ENCODE assay signal across 29 mouse cellular contexts in genomic region chr9:42885123-42885522, GRCm38 (mm10). TPM values are rescaled to one million over a fixed set of nuclear protein-coding genes. Genes with fewer than 3 reads are reported as not detected.
DNase-seq lines count a peak whose midpoint lies in the region; ATAC-seq and TF ChIP-seq lines count a peak whose summit lies in the region.
"Had no signal": no experiment of that assay in that cellular context is flagged by ENCODE, and none has a peak within 500 bp of the region (broad histone marks: within the 10 kb centered on the region; RNA-seq: fewer than 3 reads in every experiment).

No protein-coding gene starts in this region.

- H3K27me3 ChIP-seq in kidney, embryonic 16.5 days (ENCODE audit: insufficient read depth, low read length): no peaks in the 10 kb centered on the region
- no peaks in the 10 kb centered on the region for H3K27me3 ChIP-seq in kidney, embryonic 14.5 days (ENCODE audit: control insufficient read depth, insufficient read depth, low read length)
- H3K27me3 ChIP-seq in stomach, embryonic 15.5 days (replicated peaks): no peaks in the 10 kb centered on the region
- H3K27me3 ChIP-seq in stomach, postnatal 0 days (ENCODE audit: control insufficient read depth, insufficient read depth, low read length): no peaks in the 10 kb centered on the region
- H3K27me3 ChIP-seq in intestine, postnatal 0 days (replicated peaks; ENCODE audit: control insufficient read depth, insufficient read depth, low read length): no peaks in the 10 kb centered on the region
- H3K27me3 ChIP-seq in midbrain, embryonic 11.5 days (ENCODE audit: control insufficient read depth, insufficient read depth, low read length): no peaks in the 10 kb centered on the region
- H3K27me3 ChIP-seq: forebrain, embryonic 15.5 days; hindbrain, embryonic 15.5 days had no signal

- H3K36me3 ChIP-seq in kidney, embryonic 16.5 days (ENCODE audit: insufficient read depth, low read length): no peaks in the 10 kb centered on the region
- H3K36me3 ChIP-seq in kidney, embryonic 14.5 days (ENCODE audit: control insufficient read depth, insufficient read depth, low read length): no peaks in the 10 kb centered on the region
- no peaks in the 10 kb centered on the region for H3K36me3 ChIP-seq in stomach, embryonic 15.5 days
- no peaks in the 10 kb centered on the region for H3K36me3 ChIP-seq in stomach, postnatal 0 days (ENCODE audit: control insufficient read depth, insufficient read depth, low read length)
- H3K36me3 ChIP-seq in intestine, postnatal 0 days (ENCODE audit: control insufficient read depth, insufficient read depth): no peaks in the 10 kb centered on the region
- H3K36me3 ChIP-seq in midbrain, embryonic 11.5 days (ENCODE audit: control insufficient read depth, insufficient read depth, low read length): no peaks in the 10 kb centered on the region
- H3K36me3 ChIP-seq: embryonic facial prominence, embryonic 10.5 days; embryonic facial prominence, embryonic 13.5 days; forebrain, embryonic 12.5 days; forebrain, embryonic 15.5 days; G1E; heart, embryonic 10.5 days; heart, embryonic 13.5 days; hindbrain, embryonic 12.5 days; hindbrain, embryonic 15.5 days had no signal

- peak; percentile 29; the same call in 1 of the 2 replicates for ATAC-seq in kidney, embryonic 16.5 days (ENCODE audit: low FRiP score, low TSS enrichment)
- ATAC-seq in kidney, embryonic 14.5 days (ENCODE audit: low FRiP score, low TSS enrichment): no peak
- no peak for ATAC-seq in stomach, embryonic 15.5 days (ENCODE audit: insufficient read depth, low FRiP score, low read depth)
- no peak for ATAC-seq in stomach, postnatal 0 days (ENCODE audit: low FRiP score, low TSS enrichment)
- ATAC-seq in intestine, postnatal 0 days: no peak
- no peak for ATAC-seq in midbrain, embryonic 11.5 days (ENCODE audit: low FRiP score)
- ATAC-seq: activated CD4-positive, CD25-positive, alpha-beta regulatory T cell, adult 4 months; forebrain, embryonic 15.5 days had no signal

- no peak for TF ChIP-seq CTCF in stomach, postnatal 0 days (IDR thresholded peaks at IDR 0.05; ENCODE audit: low read depth)
- no peak for TF ChIP-seq CTCF in intestine, postnatal 0 days (IDR thresholded peaks at IDR 0.05; ENCODE audit: low read depth)

- H3K4me3 ChIP-seq in kidney, embryonic 16.5 days (ENCODE audit: low read length): no peak overlapping the region
- no peak overlapping the region for H3K4me3 ChIP-seq in kidney, embryonic 14.5 days (ENCODE audit: low read length)
- H3K4me3 ChIP-seq in stomach, embryonic 15.5 days (replicated peaks): no peak overlapping the region
- H3K4me3 ChIP-seq in stomach, postnatal 0 days (ENCODE audit: low read depth, low read length): no peak overlapping the region
- H3K4me3 ChIP-seq in intestine, postnatal 0 days (ENCODE audit: low read depth, low read length): peak overlapping the region; percentile 9; the same call in 1 of the 2 replicates
- H3K4me3 ChIP-seq in midbrain, embryonic 11.5 days (ENCODE audit: low read depth, low read length): no peak overlapping the region
- H3K4me3 ChIP-seq: embryonic facial prominence, embryonic 10.5 days; embryonic facial prominence, embryonic 13.5 days; erythroblast, embryonic 14.5 days; forebrain, embryonic 12.5 days; forebrain, embryonic 15.5 days; heart, adult 2 months; heart, embryonic 10.5 days; heart, embryonic 13.5 days; hindbrain, embryonic 12.5 days; hindbrain, embryonic 15.5 days had no signal

- peaks cover 37% of the 10 kb centered on the region for H3K4me1 ChIP-seq in kidney, embryonic 16.5 days (ENCODE audit: insufficient read depth, low read length)
- H3K4me1 ChIP-seq in kidney, embryonic 14.5 days (ENCODE audit: control insufficient read depth, insufficient read depth, low read length): peaks cover 42% of the 10 kb centered on the region
- H3K4me1 ChIP-seq in stomach, embryonic 15.5 days: peaks cover 17% of the 10 kb centered on the region; the same call in 1 of the 2 replicates
- no peaks in the 10 kb centered on the region for H3K4me1 ChIP-seq in stomach, postnatal 0 days (replicated peaks; ENCODE audit: control insufficient read depth, insufficient read depth)
- 0 out of 2 replicates have a peak, but pooled peaks cover 3% of the 10 kb centered on the region for H3K4me1 ChIP-seq in intestine, postnatal 0 days (replicated peaks; ENCODE audit: control insufficient read depth, insufficient read depth, low read length)
- H3K4me1 ChIP-seq in midbrain, embryonic 11.5 days (ENCODE audit: control insufficient read depth, insufficient read depth, low read length): 0 out of 2 replicates have a peak, but pooled peaks cover 2% of the 10 kb centered on the region

- 54% methylated on average over 11 of the region's 11 CpGs for WGBS in kidney, embryonic 16.5 days
- 45% methylated on average over 11 of the region's 11 CpGs for WGBS in kidney, embryonic 14.5 days
- 57% methylated on average over 11 of the region's 11 CpGs for WGBS in stomach, embryonic 15.5 days
- 48% methylated on average over 11 of the region's 11 CpGs for WGBS in stomach, postnatal 0 days
- WGBS in intestine, postnatal 0 days: 43% methylated on average over 11 of the region's 11 CpGs
- WGBS in midbrain, embryonic 11.5 days: 65% methylated on average over 11 of the region's 11 CpGs

- H3K27ac ChIP-seq in kidney, embryonic 16.5 days (ENCODE audit: low read length): no peak overlapping the region
- no peak overlapping the region for H3K27ac ChIP-seq in kidney, embryonic 14.5 days (ENCODE audit: low read depth, low read length)
- H3K27ac ChIP-seq in stomach, embryonic 15.5 days: no peak overlapping the region
- H3K27ac ChIP-seq in stomach, postnatal 0 days (replicated peaks): no peak overlapping the region
- H3K27ac ChIP-seq in intestine, postnatal 0 days (ENCODE audit: low read depth, low read length): no peak overlapping the region
- no peak overlapping the region for H3K27ac ChIP-seq in midbrain, embryonic 11.5 days (ENCODE audit: low read depth, low read length)
- H3K27ac ChIP-seq: embryonic facial prominence, embryonic 10.5 days; embryonic facial prominence, embryonic 13.5 days; forebrain, embryonic 12.5 days; forebrain, embryonic 15.5 days; heart, adult 2 months; heart, embryonic 10.5 days; heart, embryonic 13.5 days; hindbrain, embryonic 12.5 days; hindbrain, embryonic 15.5 days had no signal

- H3K9me3 ChIP-seq in kidney, embryonic 16.5 days (ENCODE audit: low read length): no peaks in the 10 kb centered on the region
- H3K9me3 ChIP-seq in kidney, embryonic 14.5 days (ENCODE audit: control insufficient read depth, low read length): no peaks in the 10 kb centered on the region
- H3K9me3 ChIP-seq in stomach, embryonic 15.5 days: no peaks in the 10 kb centered on the region
- no peaks in the 10 kb centered on the region for H3K9me3 ChIP-seq in stomach, postnatal 0 days (ENCODE audit: control insufficient read depth, low read length)
- H3K9me3 ChIP-seq in intestine, postnatal 0 days (ENCODE audit: control insufficient read depth): no peaks in the 10 kb centered on the region
- H3K9me3 ChIP-seq in midbrain, embryonic 11.5 days (ENCODE audit: control insufficient read depth, low read length): no peaks in the 10 kb centered on the region
- H3K9me3 ChIP-seq: embryonic facial prominence, embryonic 10.5 days; embryonic facial prominence, embryonic 13.5 days; forebrain, embryonic 12.5 days; forebrain, embryonic 15.5 days; heart, embryonic 10.5 days; heart, embryonic 13.5 days; hindbrain, embryonic 12.5 days; hindbrain, embryonic 15.5 days had no signal

- H3K9ac ChIP-seq in kidney, embryonic 16.5 days (replicated peaks; ENCODE audit: low read length): no peak overlapping the region
- no peak overlapping the region for H3K9ac ChIP-seq in kidney, embryonic 14.5 days (ENCODE audit: low read depth, low read length)
- H3K9ac ChIP-seq in stomach, embryonic 15.5 days: no peak overlapping the region
- H3K9ac ChIP-seq in stomach, postnatal 0 days (ENCODE audit: low read length): no peak overlapping the region
- 0 out of 2 replicates have a peak overlapping the region, but pooled peaks have one; percentile 22 for H3K9ac ChIP-seq in intestine, postnatal 0 days (ENCODE audit: low read depth, low read length)
- H3K9ac ChIP-seq in midbrain, embryonic 11.5 days (ENCODE audit: low read length): no peak overlapping the region
- H3K9ac ChIP-seq: embryonic facial prominence, embryonic 13.5 days; forebrain, embryonic 12.5 days; forebrain, embryonic 15.5 days; heart, embryonic 13.5 days; hindbrain, embryonic 12.5 days; hindbrain, embryonic 15.5 days had no signal

- TF ChIP-seq EP300 in stomach, postnatal 0 days (optimal IDR thresholded peaks at IDR 0.05): no peak

- no peak for DNase-seq in stomach, postnatal 0 days (ENCODE audit: low spot score)
- DNase-seq in midbrain, embryonic 11.5 days (ENCODE audit: low spot score, missing footprints): no peak
- DNase-seq in natural killer cell, adult 2 months (ENCODE audit: low spot score in 2 of 2): no peak
- DNase-seq: adrenal gland, adult 8-10 months; adrenal gland, postnatal 25 days; B cell, adult 2 months; cerebellum, adult 11-12 months; cerebellum, adult 8-10 months; cerebellum, postnatal 10 days; cerebellum, postnatal 36 days; embryo, embryonic 11 days; gastrocnemius, postnatal 25 days; heart, adult 2 months; heart, postnatal 14 days had no signal

- no peak overlapping the region for H3K4me2 ChIP-seq in kidney, embryonic 16.5 days (replicated peaks; ENCODE audit: low read depth, low read length)
- H3K4me2 ChIP-seq in kidney, embryonic 14.5 days (replicated peaks; ENCODE audit: low read depth, low read length): no peak overlapping the region
- H3K4me2 ChIP-seq in stomach, embryonic 15.5 days: peak overlapping the region; percentile 34; the same call in 1 of the 2 replicates
- H3K4me2 ChIP-seq in stomach, postnatal 0 days (replicated peaks; ENCODE audit: low read depth): no peak overlapping the region
- H3K4me2 ChIP-seq in intestine, postnatal 0 days (replicated peaks; ENCODE audit: low read depth): peak overlapping the region; percentile 51
- H3K4me2 ChIP-seq in midbrain, embryonic 11.5 days: no peak overlapping the region
- H3K4me2 ChIP-seq: embryonic facial prominence, embryonic 13.5 days; forebrain, embryonic 12.5 days; forebrain, embryonic 15.5 days; heart, embryonic 13.5 days; hindbrain, embryonic 12.5 days; hindbrain, embryonic 15.5 days had no signal

RNA-seq across cellular contexts. Expression of gene Grik4, which starts 59.2 kb away (rescaled TPM):
- polyA plus RNA-seq in kidney, embryonic 16.5 days (2015; fragmentation: Nextera tagmentation; extraction: Ambion mirVana): 3.3 and 4.4 TPM in 2 replicates
- 1.9 and 2.0 TPM in 2 replicates for polyA plus RNA-seq in kidney, embryonic 14.5 days (2014; fragmentation: Nextera tagmentation; extraction: Ambion mirVana)
- polyA plus RNA-seq in stomach, embryonic 15.5 days (2015; fragmentation: Nextera tagmentation; extraction: Ambion mirVana): 1.1 TPM in 2 replicates
- 0.10 and 0.19 TPM in 2 replicates for polyA plus RNA-seq in stomach, postnatal 0 days (2015; fragmentation: Nextera tagmentation; extraction: Ambion mirVana)
- polyA plus RNA-seq in intestine, postnatal 0 days (2015; fragmentation: Nextera tagmentation; extraction: Ambion mirVana): 0.63 and 0.68 TPM in 2 replicates
- polyA plus RNA-seq in midbrain, embryonic 11.5 days (2014; fragmentation: Nextera tagmentation; extraction: Ambion mirVana): 1.2 TPM in 2 replicates
- polyA plus RNA-seq: erythroblast, embryonic 14.5 days; G1E had no signal

Comparison
In these comparisons a context has a peak if more than half of its experiments do, and no peak if none do; other contexts are left out.
1. H3K4me2 ChIP-seq: peak in stomach, embryonic 15.5 days (single experiment) and intestine, postnatal 0 days (single experiment); none in kidney, embryonic 16.5 days (single experiment), kidney, embryonic 14.5 days (single experiment), stomach, postnatal 0 days (single experiment) and midbrain, embryonic 11.5 days (single experiment).